Mouse (Mus musculus) heart, postnatal 4 days (tissue): ENCODE data around the gene Serinc5. TPM values are rescaled to one million over a fixed set of nuclear protein-coding genes. Genes with fewer than 3 reads are reported as not detected.

Source experiments
- DNase-seq: peaks from one replicate; pipeline ENCODE4 v3.0.0; 2021
- total RNA-seq, 2 experiments: library from RNA; stranded (reverse); gene quantifications; 2 replicates each; pipeline ENCODE4 v1.2.3; 2021

Gene Serinc5
- total RNA-seq, 2 experiments from 2014 or later = 27.5 to 29.4 TPM

- DNase-seq = no peak
Measured at GRCm38 (mm10) chr13:92615201-92615600, 4.3 kb downstream of the Serinc5 start.

- DNase-seq = no peak
Measured at GRCm38 (mm10) chr13:92616459-92616858, 5.6 kb downstream of the Serinc5 start.

- no peak for DNase-seq
Measured at GRCm38 (mm10) chr13:92626196-92626595, 15.3 kb downstream of the Serinc5 start.

- no peak for DNase-seq
Measured at GRCm38 (mm10) chr13:92626725-92627124, 15.8 kb downstream of the Serinc5 start.

GRCm38 (mm10) chr13:92629509-92629908 is 18.6 kb downstream of the Serinc5 start:
- DNase-seq = no peak

GRCm38 (mm10) chr13:92631450-92631849 is 20.6 kb downstream of the Serinc5 start:
- no peak for DNase-seq

GRCm38 (mm10) chr13:92632550-92632949 is 21.7 kb downstream of the Serinc5 start:
- DNase-seq = no peak

- peak; percentile 16 for DNase-seq
Measured at GRCm38 (mm10) chr13:92635040-92635439, 24.1 kb downstream of the Serinc5 start.

GRCm38 (mm10) chr13:92636226-92636909 is 25.5 kb downstream of the Serinc5 start:
- DNase-seq = peak; percentile 3

- peak; percentile 36 for DNase-seq
Measured at GRCm38 (mm10) chr13:92636910-92637275, 26.0 kb downstream of the Serinc5 start.

- no peak for DNase-seq
Measured at GRCm38 (mm10) chr13:92639093-92640014, 28.5 kb downstream of the Serinc5 start.

- no peak for DNase-seq
Measured at GRCm38 (mm10) chr13:92644199-92644598, 33.3 kb downstream of the Serinc5 start.

- DNase-seq = no peak
Measured at GRCm38 (mm10) chr13:92644753-92645152, 33.9 kb downstream of the Serinc5 start.

GRCm38 (mm10) chr13:92647695-92648094 is 36.8 kb downstream of the Serinc5 start:
- DNase-seq = no peak

- no peak for DNase-seq
Measured at GRCm38 (mm10) chr13:92649111-92649510, 38.2 kb downstream of the Serinc5 start.

GRCm38 (mm10) chr13:92650956-92651355 is 40.1 kb downstream of the Serinc5 start:
- no peak for DNase-seq

- DNase-seq = no peak
Measured at GRCm38 (mm10) chr13:92652498-92652897, 41.6 kb downstream of the Serinc5 start.

- DNase-seq = peak; percentile 26
Measured at GRCm38 (mm10) chr13:92653283-92653682, 42.4 kb downstream of the Serinc5 start.

- DNase-seq = no peak
Measured at GRCm38 (mm10) chr13:92656815-92657513, 46.1 kb downstream of the Serinc5 start.

- no peak for DNase-seq
Measured at GRCm38 (mm10) chr13:92659611-92660010, 48.7 kb downstream of the Serinc5 start.

- DNase-seq = no peak
Measured at GRCm38 (mm10) chr13:92662555-92663286, 51.8 kb downstream of the Serinc5 start.

- DNase-seq = no peak
Measured at GRCm38 (mm10) chr13:92665008-92665407, 54.1 kb downstream of the Serinc5 start.
